Mouse (Mus musculus) lung, adult 2 months (tissue): ENCODE results near the gene Car5a.

Experiments
- CTCF ChIP-seq: fragments of 200-500 bp; IDR thresholded peaks from 2 replicates; pipeline ENCODE4 v1.5.1; 2011; ENCODE audit warnings: mild to moderate bottlenecking, low read length, control low read depth; ENCODE audit not compliant: insufficient read depth
- POLR2A ChIP-seq: fragments of 200-500 bp; IDR thresholded peaks from 2 replicates; pipeline ENCODE4 v1.6.1; 2011; ENCODE audit warnings: low read depth, mild to moderate bottlenecking, control low read depth, low read length, borderline replicate concordance; ENCODE audit errors: extremely low read depth

DNA sequence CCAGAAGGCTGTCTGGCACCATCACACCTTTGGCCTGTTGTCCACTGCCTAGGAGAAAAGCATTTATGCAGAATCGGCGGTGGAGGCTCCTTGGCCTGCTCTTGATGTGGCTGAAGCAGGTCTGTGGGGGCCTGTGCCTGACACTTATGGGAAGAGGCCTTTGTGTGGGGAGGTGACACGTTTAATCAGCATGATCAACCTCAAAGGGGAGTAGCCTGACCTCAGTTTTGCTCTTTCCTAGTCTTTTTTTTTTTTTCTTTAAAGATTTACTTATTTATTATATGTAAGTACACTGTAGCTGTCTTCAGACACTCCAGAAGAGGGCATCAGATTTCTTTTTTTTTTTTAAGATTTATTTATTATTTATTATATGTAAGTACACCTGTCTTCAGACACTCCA, 18.2 kb upstream of the Car5a start:
- TF ChIP-seq POLR2A (no peak), CTCF (no peak)
